In genomic region chr1:63182212-63182611, GRCm38 (mm10) we compare ENCODE assay signal across 10 mouse cellular contexts. TPM values are rescaled to one million over a fixed set of nuclear protein-coding genes. Genes with fewer than 3 reads are reported as not detected.
DNase-seq lines count a peak whose midpoint lies in the region; ATAC-seq and TF ChIP-seq lines count a peak whose summit lies in the region.
"Had no signal": no experiment of that assay in that cellular context is flagged by ENCODE, and none has a peak within 500 bp of the region (broad histone marks: within the 10 kb centered on the region; RNA-seq: fewer than 3 reads in every experiment).

No protein-coding gene starts in this region.

- DNase-seq in layer of hippocampus, adult 9-11 months: peak; percentile 23
- DNase-seq in layer of hippocampus, adult 9-10 months (ENCODE audit: low spot score): no peak
- DNase-seq in adipocyte (ENCODE audit: low spot score): peak; percentile 68
- DNase-seq in cerebellum, adult 11 months: peak; percentile 64
- DNase-seq in heart, postnatal 0 days (ENCODE audit: low spot score): no peak
- DNase-seq in right cerebral cortex, postnatal 25 days: peak; percentile 31
- DNase-seq in spleen, postnatal 4 days (ENCODE audit: low spot score in 2 of 2): no peak
- no peak for DNase-seq in embryo, embryonic 9.5 days (ENCODE audit: extremely low spot score)

- peaks cover 13% of the 10 kb centered on the region for H3K4me1 ChIP-seq in heart, postnatal 0 days (ENCODE audit: control insufficient read depth, insufficient read depth)

- H3K9ac ChIP-seq in heart, postnatal 0 days (replicated peaks; ENCODE audit: low read depth, low read length): no peak overlapping the region

- no peaks in the 10 kb centered on the region for H3K27me3 ChIP-seq in heart, postnatal 0 days (ENCODE audit: control insufficient read depth, insufficient read depth, low read length)

- TF ChIP-seq EP300 in heart, postnatal 0 days (IDR thresholded peaks at IDR 0.05; ENCODE audit: low read depth): no peak

- H3K4me2 ChIP-seq in heart, postnatal 0 days (ENCODE audit: low read depth, low read length): no peak overlapping the region

- peaks cover 21% of the 10 kb centered on the region for H3K36me3 ChIP-seq in heart, postnatal 0 days (replicated peaks; ENCODE audit: control insufficient read depth, insufficient read depth, low read length)

- no peak overlapping the region for H3K4me3 ChIP-seq in heart, postnatal 0 days (ENCODE audit: low read depth, low read length)
- H3K4me3 ChIP-seq: erythroblast, embryonic 14.5 days; left cerebral cortex, adult 2 months had no signal

- WGBS in heart, postnatal 0 days: 50% methylated on average over 4 of the region's 5 CpGs

- no peak for TF ChIP-seq CTCF in heart, postnatal 0 days (IDR thresholded peaks at IDR 0.05; ENCODE audit: low read depth)

- H3K9me3 ChIP-seq in heart, postnatal 0 days (replicated peaks; ENCODE audit: control insufficient read depth, low read length): no peaks in the 10 kb centered on the region

- H3K27ac ChIP-seq in heart, postnatal 0 days (ENCODE audit: low read depth): 0 out of 2 replicates have a peak overlapping the region, but pooled peaks have one; percentile 4
- H3K27ac ChIP-seq: left cerebral cortex, adult 2 months had no signal

- no peak for ATAC-seq in heart, postnatal 0 days (ENCODE audit: insufficient read depth, low read depth)

RNA-seq across cellular contexts. Expression of gene Ndufs1, which starts 5.6 kb away (rescaled TPM):
- 359 and 491 TPM in 2 replicates for total RNA-seq in heart, postnatal 0 days (2014; rRNA removed; ENCODE audit: low replicate concordance)
- 561 and 591 TPM in 2 replicates for polyA plus RNA-seq in heart, postnatal 0 days (2015; fragmentation: Nextera tagmentation; extraction: Ambion mirVana)

RNA-seq across cellular contexts. Expression of gene Eef1b2, which starts 5.6 kb away (rescaled TPM):
- 291 and 359 TPM in 2 replicates for total RNA-seq in heart, postnatal 0 days (2014; rRNA removed; ENCODE audit: low replicate concordance)
- 227 and 235 TPM in 2 replicates for polyA plus RNA-seq in heart, postnatal 0 days (2015; fragmentation: Nextera tagmentation; extraction: Ambion mirVana)

RNA-seq across cellular contexts. Expression of gene Gpr1, which starts 32.1 kb away (rescaled TPM):
- not detected in 2 replicates for total RNA-seq in heart, postnatal 0 days (2014; rRNA removed; ENCODE audit: low replicate concordance)
- polyA plus RNA-seq in heart, postnatal 0 days (2015; fragmentation: Nextera tagmentation; extraction: Ambion mirVana): 0.10 TPM in 1 of 2 replicates, not detected in the other
- polyA plus RNA-seq: erythroblast, embryonic 14.5 days had no signal

Comparison
In these comparisons a context has a peak if more than half of its experiments do, and no peak if none do; other contexts are left out.
1. DNase-seq: peak in layer of hippocampus, adult 9-11 months (single experiment), adipocyte (single experiment), cerebellum, adult 11 months (single experiment) and right cerebral cortex, postnatal 25 days (single experiment); none in layer of hippocampus, adult 9-10 months (single experiment), heart, postnatal 0 days (single experiment), spleen, postnatal 4 days (0 of 2) and embryo, embryonic 9.5 days (single experiment).